Mouse (Mus musculus) hindbrain, embryonic 11.5 days (tissue): ENCODE results near the gene Il1rap. TPM values are rescaled to one million over a fixed set of nuclear protein-coding genes. Genes with fewer than 3 reads are reported as not detected.

Experiments
- ATAC-seq: fragments of 200-750 bp; cut with Nextera tagmentation; 2 replicates; pipeline ENCODE4 v1.8.0; 2017; ENCODE audit warnings: mild to moderate bottlenecking, moderate TSS enrichment, moderate library complexity; ENCODE audit not compliant: low FRiP score
- DNase-seq: peaks from one replicate; pipeline ENCODE4 v3.0.0-alpha.2; 2015; ENCODE audit warnings: low spot score
- H3K27ac ChIP-seq: fragments of 300-500 bp; sonication (generic); 2 replicates; pipeline ENCODE4 v1.5.1; 2014; ENCODE audit warnings: mild to moderate bottlenecking, low read depth, low read length
- H3K27me3 ChIP-seq: fragments of 300-500 bp; sonication (generic); 2 replicates; pipeline ENCODE4 v1.6.1; 2014; ENCODE audit warnings: mild to moderate bottlenecking, low read length, moderate library complexity, mixed read lengths; ENCODE audit not compliant: control insufficient read depth, insufficient read depth
- H3K36me3 ChIP-seq: fragments of 300-500 bp; sonication (generic); 2 replicates; pipeline ENCODE4 v1.6.1; 2014; ENCODE audit warnings: mild to moderate bottlenecking, low read length, moderate library complexity, mixed read lengths; ENCODE audit not compliant: control insufficient read depth, insufficient read depth
- H3K4me1 ChIP-seq: fragments of 300-500 bp; sonication (generic); replicated peaks from 2 replicates; pipeline ENCODE4 v1.6.1; 2014; ENCODE audit warnings: low read length, mixed read lengths; ENCODE audit not compliant: control insufficient read depth, insufficient read depth
- H3K4me2 ChIP-seq: fragments of 300-500 bp; sonication (generic); replicated peaks from 2 replicates; pipeline ENCODE4 v1.6.1; 2014; ENCODE audit warnings: mild to moderate bottlenecking, low read depth, low read length
- H3K4me3 ChIP-seq: fragments of 300-500 bp; sonication (generic); 2 replicates; pipeline ENCODE4 v1.5.1; 2014; ENCODE audit warnings: low read depth, low read length
- H3K9ac ChIP-seq: fragments of 300-500 bp; sonication (generic); 2 replicates; pipeline ENCODE4 v1.6.1; 2014; ENCODE audit warnings: low read depth, low read length
- H3K9me3 ChIP-seq: fragments of 300-500 bp; sonication (generic); 2 replicates; pipeline ENCODE4 v1.6.1; 2016; ENCODE audit warnings: low read length; ENCODE audit not compliant: control insufficient read depth
- WGBS: fragments of 180-500 bp; shearing (Covaris S2); extraction: QIAGEN DNeasy Blood & Tissue Kit; methylation state at CpG from one replicate; pipeline ENCODE4 v1.1.7; 2014; 5-methylcytosine and 5-hydroxymethylcytosine counted together
- polyA plus RNA-seq: library from polyadenylated mRNA; unstranded; fragments of >200 nt; fragmentation: Nextera tagmentation; extraction: Ambion mirVana; gene quantifications from 2 replicates; pipeline ENCODE4 v1.2.1, GENCODE M21; 2014

Gene Il1rap
- polyA plus RNA-seq, 1 experiment from 2014 or later = 5.4 TPM

DNA sequence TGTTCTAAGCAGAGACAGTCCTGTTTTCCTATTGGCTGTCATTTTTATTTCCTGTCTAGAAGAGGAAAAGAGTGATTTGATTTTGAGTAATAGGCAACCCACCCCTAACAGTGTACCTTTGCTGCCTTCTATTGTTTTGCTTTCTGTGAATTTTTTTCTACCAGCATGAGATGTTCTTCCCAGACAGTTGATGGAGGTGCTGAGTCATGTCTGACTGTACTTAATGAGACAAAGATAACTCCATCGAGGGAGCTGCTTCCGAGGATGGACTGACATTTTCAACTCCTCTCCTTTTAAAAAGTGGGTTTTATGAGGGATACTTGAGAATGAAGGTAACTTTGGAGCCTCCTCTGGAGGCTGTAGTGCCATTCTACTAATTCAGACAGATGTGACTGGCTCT, 64.6 kb downstream of the Il1rap start:
- H3K4me1 ChIP-seq = no peaks in the 10 kb centered on the region
- 85% methylated on average over 2 of the region's 2 CpGs for WGBS
- no peaks in the 10 kb centered on the region for H3K27me3 ChIP-seq
- ATAC-seq (no peak), DNase-seq (no peak)
- H3K9ac ChIP-seq = no peak overlapping the region
- H3K27ac ChIP-seq = no peak overlapping the region
- no peak overlapping the region for H3K4me2 ChIP-seq
- H3K9me3 ChIP-seq = no peaks in the 10 kb centered on the region
- H3K4me3 ChIP-seq = no peak overlapping the region
- no peaks in the 10 kb centered on the region for H3K36me3 ChIP-seq

DNA sequence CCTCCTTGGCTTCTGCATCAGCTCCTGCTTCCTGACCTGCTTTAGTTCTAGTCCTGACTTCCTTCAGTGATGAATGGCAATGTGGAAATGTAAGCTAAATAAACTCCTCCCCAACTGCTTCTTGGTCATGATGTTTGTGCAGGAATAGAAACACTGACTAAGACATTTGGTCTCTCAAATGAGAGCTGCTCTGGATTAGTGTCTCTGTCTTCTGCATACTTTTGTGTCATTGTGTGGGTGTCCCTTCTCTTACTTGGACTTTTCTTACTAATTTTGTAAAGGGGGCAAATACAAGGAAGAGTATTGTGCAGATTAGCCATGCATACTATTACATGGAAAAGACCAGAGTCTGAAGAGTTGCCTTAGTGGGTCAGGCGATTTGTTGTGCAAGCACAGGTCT, 65.5 kb downstream of the Il1rap start:
- no peak for DNase-seq
- ATAC-seq = no peak
- Histone ChIP-seq H3K4me2 (no peak overlapping the region), H3K27ac (no peak overlapping the region), H3K4me1 (no peaks in the 10 kb centered on the region), H3K36me3 (no peaks in the 10 kb centered on the region), H3K27me3 (no peaks in the 10 kb centered on the region), H3K4me3 (no peak overlapping the region), H3K9ac (no peak overlapping the region), H3K9me3 (no peaks in the 10 kb centered on the region)
- 78% methylated on average over 1 of the region's 1 CpGs for WGBS

DNA sequence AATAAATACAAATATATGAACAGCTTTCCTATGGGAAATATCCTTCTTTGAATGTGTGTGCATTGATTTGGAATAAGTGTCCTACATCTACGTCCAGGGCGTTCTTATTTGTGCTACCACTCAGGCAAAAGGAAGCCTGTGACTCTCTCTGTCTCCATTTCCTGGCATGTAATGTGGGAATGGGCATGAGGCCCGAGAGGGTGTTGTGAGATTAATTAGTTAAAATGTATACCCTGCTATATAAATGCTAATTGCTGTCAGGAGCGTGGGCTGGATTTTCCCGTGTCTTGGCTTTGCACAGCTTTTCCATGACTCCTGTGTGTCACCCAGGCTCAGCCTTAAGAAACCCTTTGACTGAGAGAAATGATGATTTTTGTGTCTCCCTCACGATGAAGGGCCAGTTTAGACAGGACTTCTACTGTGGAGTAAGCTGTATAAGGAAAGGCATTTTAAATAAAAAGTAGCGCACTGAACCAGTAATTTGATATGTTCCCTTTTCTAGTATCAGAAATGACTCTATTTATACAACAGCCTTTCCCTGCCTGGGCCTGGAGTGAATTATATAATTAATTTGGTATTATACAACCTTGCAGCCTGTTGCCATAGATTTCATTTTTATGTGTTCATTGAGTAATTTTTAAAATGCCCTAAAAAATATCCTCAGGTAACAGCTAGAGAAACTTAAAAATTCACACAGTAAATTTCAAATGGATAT, 81.4 kb downstream of the Il1rap start:
- Histone ChIP-seq H3K27ac (no peak overlapping the region), H3K4me3 (no peak overlapping the region), H3K36me3 (no peaks in the 10 kb centered on the region), H3K4me2 (no peak overlapping the region), H3K9me3 (no peaks in the 10 kb centered on the region), H3K27me3 (no peaks in the 10 kb centered on the region), H3K9ac (no peak overlapping the region), H3K4me1 (no peaks in the 10 kb centered on the region)
- DNase-seq (no peak), ATAC-seq (no peak)
- 82% methylated on average over 7 of the region's 7 CpGs for WGBS

DNA sequence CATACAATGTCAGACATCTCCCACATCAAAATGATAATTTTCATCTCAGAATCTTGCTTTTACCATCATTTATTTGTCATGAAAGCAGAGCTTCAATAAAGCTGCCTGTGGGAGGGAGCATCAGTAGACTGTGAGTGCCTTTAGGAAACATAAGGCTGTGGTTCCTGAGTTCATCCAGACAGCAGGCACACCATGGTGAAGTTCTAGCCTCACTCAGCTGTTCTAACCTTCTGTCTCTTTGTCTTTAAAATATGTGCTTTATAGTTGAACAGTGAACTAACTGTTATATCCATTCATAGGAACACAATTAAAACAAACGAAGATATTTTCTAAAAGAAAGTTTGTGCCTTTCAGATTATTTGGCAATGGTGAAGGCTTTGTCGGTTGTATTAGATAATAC, 84.9 kb downstream of the Il1rap start:
- WGBS = 88% methylated on average over 2 of the region's 2 CpGs
- no peaks in the 10 kb centered on the region for H3K4me1 ChIP-seq
- no peak overlapping the region for H3K4me2 ChIP-seq
- ATAC-seq (no peak), DNase-seq (no peak)
- H3K36me3 ChIP-seq = no peaks in the 10 kb centered on the region
- no peak overlapping the region for H3K9ac ChIP-seq
- H3K27me3 ChIP-seq = no peaks in the 10 kb centered on the region
- H3K27ac ChIP-seq = no peak overlapping the region
- H3K4me3 ChIP-seq = no peak overlapping the region
- H3K9me3 ChIP-seq = no peaks in the 10 kb centered on the region

DNA sequence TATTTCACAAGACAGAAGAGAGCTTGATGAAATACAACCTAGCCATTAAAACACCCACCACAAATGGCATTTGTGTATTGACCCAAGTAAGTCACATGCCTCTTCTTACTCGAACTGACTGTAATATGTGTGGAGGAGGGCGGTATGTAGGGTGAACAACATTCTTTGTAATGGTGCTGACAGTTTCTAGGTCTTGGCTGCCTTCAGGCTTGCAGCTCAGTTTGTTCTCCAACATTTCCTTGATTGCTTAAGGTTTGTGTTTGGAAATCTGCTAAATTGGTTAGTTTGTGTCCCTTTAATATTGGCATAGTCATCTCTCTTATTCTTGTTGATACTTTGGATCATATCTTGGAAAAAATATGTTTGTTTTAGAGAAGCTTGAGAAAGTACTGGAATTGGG, 87.6 kb downstream of the Il1rap start:
- Histone ChIP-seq H3K27me3 (no peaks in the 10 kb centered on the region), H3K9ac (no peak overlapping the region), H3K27ac (no peak overlapping the region), H3K4me1 (no peaks in the 10 kb centered on the region), H3K4me3 (no peak overlapping the region), H3K4me2 (no peak overlapping the region), H3K9me3 (no peaks in the 10 kb centered on the region), H3K36me3 (no peaks in the 10 kb centered on the region)
- 80% methylated on average over 2 of the region's 2 CpGs for WGBS
- no peak for DNase-seq
- ATAC-seq = no peak

DNA sequence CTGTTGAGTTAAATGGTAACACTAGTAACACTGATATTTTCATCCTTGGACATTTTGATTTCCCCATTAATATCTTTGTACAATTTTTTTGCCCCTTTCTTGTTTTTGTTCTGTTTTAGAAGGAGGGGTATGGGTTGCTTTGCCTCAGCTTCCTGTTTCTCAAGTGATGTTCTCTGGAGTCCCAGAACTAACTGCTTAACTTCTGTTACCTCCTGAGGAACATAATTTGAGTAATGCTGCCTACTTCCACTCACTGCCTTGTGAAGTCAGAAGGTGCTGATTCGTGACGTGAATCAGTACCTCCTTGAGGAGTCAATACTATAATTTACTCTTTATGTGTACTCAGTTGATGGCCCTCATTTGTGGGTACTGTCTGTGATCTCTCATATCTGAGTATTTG, 98.9 kb downstream of the Il1rap start:
- 97% methylated on average over 2 of the region's 2 CpGs for WGBS
- DNase-seq (no peak), ATAC-seq (no peak)
- Histone ChIP-seq H3K36me3 (no peaks in the 10 kb centered on the region), H3K27ac (no peak overlapping the region), H3K27me3 (no peaks in the 10 kb centered on the region), H3K4me3 (no peak overlapping the region), H3K9me3 (no peaks in the 10 kb centered on the region), H3K9ac (no peak overlapping the region), H3K4me2 (no peak overlapping the region), H3K4me1 (no peaks in the 10 kb centered on the region)

DNA sequence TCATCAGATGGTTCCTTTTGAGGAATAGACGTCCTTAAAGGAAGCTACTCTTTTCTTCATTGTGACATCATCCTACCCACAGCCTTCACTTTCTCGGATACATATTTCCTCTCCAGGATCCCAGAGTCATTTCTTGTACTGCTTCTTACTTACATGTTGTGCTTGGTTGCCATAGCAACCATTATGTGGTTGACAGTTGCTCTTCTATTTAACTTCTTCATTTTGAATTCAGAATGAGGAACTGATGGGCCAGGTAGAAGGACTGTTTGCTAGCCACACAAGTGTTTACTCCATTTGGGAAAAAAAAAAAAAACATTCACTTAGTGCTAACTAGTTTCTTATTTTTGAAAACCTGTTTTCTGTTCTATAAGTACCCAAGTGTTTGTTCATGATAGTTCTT, 108.3 kb downstream of the Il1rap start:
- ATAC-seq = no peak
- no peaks in the 10 kb centered on the region for H3K27me3 ChIP-seq
- H3K4me2 ChIP-seq = no peak overlapping the region
- no peaks in the 10 kb centered on the region for H3K9me3 ChIP-seq
- no peak overlapping the region for H3K9ac ChIP-seq
- 82% methylated on average over 2 of the region's 2 CpGs for WGBS
- no peak overlapping the region for H3K4me3 ChIP-seq
- no peak for DNase-seq
- H3K36me3 ChIP-seq = no peaks in the 10 kb centered on the region
- no peak overlapping the region for H3K27ac ChIP-seq
- H3K4me1 ChIP-seq = no peaks in the 10 kb centered on the region

DNA sequence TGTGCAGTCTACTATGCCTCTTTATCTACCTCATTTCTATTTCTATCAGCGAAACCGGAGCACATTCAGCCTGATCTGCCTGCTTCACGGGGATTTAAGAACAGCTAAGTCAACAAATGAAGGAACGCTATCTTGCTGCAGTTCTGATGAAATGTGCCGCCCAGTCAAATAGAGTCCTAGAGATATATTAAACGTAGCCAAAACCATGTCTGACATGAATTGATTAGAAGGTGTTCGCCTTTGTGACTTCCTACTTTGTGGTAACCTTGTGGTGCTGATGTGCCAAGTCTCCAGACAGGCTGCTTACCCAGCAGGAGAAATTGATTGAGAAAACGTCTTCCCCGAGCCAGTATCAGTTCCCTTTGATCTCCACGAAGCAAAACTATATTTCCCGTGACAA, 109.8 kb downstream of the Il1rap start:
- no peak overlapping the region for H3K9ac ChIP-seq
- H3K9me3 ChIP-seq = no peaks in the 10 kb centered on the region
- H3K4me3 ChIP-seq = no peak overlapping the region
- H3K27ac ChIP-seq = no peak overlapping the region
- H3K27me3 ChIP-seq = no peaks in the 10 kb centered on the region
- no peak overlapping the region for H3K4me2 ChIP-seq
- no peaks in the 10 kb centered on the region for H3K4me1 ChIP-seq
- H3K36me3 ChIP-seq = no peaks in the 10 kb centered on the region
- WGBS = 78% methylated on average over 11 of the region's 11 CpGs
- ATAC-seq = no peak
- no peak for DNase-seq

DNA sequence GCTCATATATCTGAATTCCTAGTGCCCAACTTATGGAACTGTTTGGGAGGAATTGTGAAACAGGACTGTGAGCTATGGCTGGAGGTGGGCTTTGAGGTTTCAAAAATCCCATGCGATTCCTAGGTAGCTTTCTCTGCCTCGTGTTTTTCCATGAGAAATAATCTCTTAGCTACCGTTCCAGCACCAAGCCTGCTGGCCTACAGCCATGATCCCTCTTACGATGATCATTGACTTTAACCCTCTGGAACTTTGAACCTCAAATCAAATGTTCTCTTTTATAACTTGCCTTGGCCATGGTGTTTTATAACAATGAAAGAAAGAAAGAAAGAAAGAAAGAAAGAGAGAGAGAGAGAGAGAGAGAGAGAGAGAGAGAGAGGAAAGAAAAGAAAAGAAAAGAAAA, 116.6 kb downstream of the Il1rap start:
- H3K4me1 ChIP-seq = no peaks in the 10 kb centered on the region
- 93% methylated on average over 4 of the region's 4 CpGs for WGBS
- no peaks in the 10 kb centered on the region for H3K9me3 ChIP-seq
- no peak overlapping the region for H3K4me2 ChIP-seq
- H3K36me3 ChIP-seq = no peaks in the 10 kb centered on the region
- H3K4me3 ChIP-seq = no peak overlapping the region
- no peak overlapping the region for H3K27ac ChIP-seq
- H3K27me3 ChIP-seq = no peaks in the 10 kb centered on the region
- DNase-seq (no peak), ATAC-seq (no peak)
- no peak overlapping the region for H3K9ac ChIP-seq
